Mouse (Mus musculus) kidney, adult 2 months (tissue): Measurements from ENCODE around the gene Cntrob.

ENCODE experiments used
- CTCF ChIP-seq: fragments of 200-500 bp; conservative IDR thresholded peaks from 2 replicates; pipeline ENCODE4 v1.5.1; 2011; ENCODE audit warnings: low read depth, mild to moderate bottlenecking, control low read depth, low read length, moderate library complexity, mixed read lengths; ENCODE audit not compliant: insufficient read depth, insufficient read length
- POLR2A ChIP-seq: fragments of 200-500 bp; IDR thresholded peaks from one replicate; pipeline ENCODE4 v1.6.1; 2011; ENCODE audit warnings: low read depth, low read length, control low read depth

- TF ChIP-seq POLR2A (no peak), CTCF (no peak)
These were observed 1.2 kb upstream of the Cntrob start for GRCm38 (mm10) chr11:69324749-69325148.
